Mouse (Mus musculus) heart, embryonic 14.5 days (tissue): Measurements from ENCODE around the gene Uchl1. TPM values are rescaled to one million over a fixed set of nuclear protein-coding genes. Genes with fewer than 3 reads are reported as not detected.

Source experiments
- polyA plus RNA-seq: library from polyadenylated mRNA; unstranded; fragments of >200 nt; fragmentation: Nextera tagmentation; extraction: Ambion mirVana; gene quantifications from 2 replicates; pipeline ENCODE4 v1.2.1, GENCODE M21; 2014

Uchl1 gene
- polyA plus RNA-seq, 1 experiment from 2014 or later: 147 TPM

Other genes starting within 250 kb of the Uchl1 start
- 30.9 and 32.9 TPM in 2 replicates for gene Apbb2, start 57.3 kb upstream of the Uchl1 start, polyA plus RNA-seq
- gene Limch1, start 69.7 kb downstream of the Uchl1 start, polyA plus RNA-seq: 28.2 and 30.9 TPM in 2 replicates